Mouse (Mus musculus) Patski (cell line): ENCODE measurements around the gene Flot1. TPM values are rescaled to one million over a fixed set of nuclear protein-coding genes. Genes with fewer than 3 reads are reported as not detected.

Experiments
- ATAC-seq: fragments of 100-300 bp; one replicate; pipeline ENCODE4 v1.8.0; 2021
- CTCF ChIA-PET: fragments of 350-600 bp; sonication (Branson Sonifier 250); formaldehyde crosslinking; loops from one replicate; lab custom pipeline; 2022; ENCODE audit warnings: inconsistent platforms; lab: Charles Lee
- POLR2A ChIA-PET: fragments of 350-600 bp; sonication (Branson Sonifier 250); formaldehyde crosslinking; loops from one replicate; lab custom pipeline; 2022; ENCODE audit warnings: antibody characterized with exemption, inconsistent platforms; lab: Charles Lee
- DNase-seq: peaks from one replicate; pipeline ENCODE4 v3.0.0-alpha.2; 2011; ENCODE audit warnings: low read depth, low spot score
- H3K27me3 ChIP-seq: fragments of 371-371 bp; one replicate; pipeline ENCODE4 v1.5.1; 2021
- CTCF ChIP-seq: fragments of 100-300 bp; IDR thresholded peaks from one replicate; pipeline ENCODE4 v1.5.1; 2021
- in situ Hi-C: fragments of 300-500 bp; cut with MboI; formaldehyde crosslinking; loops from 3 replicates; pipeline ENCODE4 v1.11.1; 2018; ENCODE audit warnings: low pct_unique_long_range_greater_than_20kb, mixed read lengths
- polyA plus RNA-seq: library from polyadenylated mRNA; unstranded; gene quantifications from one replicate; pipeline ENCODE4 v1.2.3, GENCODE M21; 2021

Flot1 gene
- polyA plus RNA-seq, 1 experiment from 2014 or later, result 308 TPM

GRCm38 (mm10) chr17:35787493-35787892 is 35.5 kb upstream of the Flot1 start:
- no peak for DNase-seq
- ChIA-PET POLR2A (no interaction called here), CTCF (no interaction called here)
- ATAC-seq, result no peak
- no peak for TF ChIP-seq CTCF
- in situ Hi-C loops, result no loop called here
- no peaks in the 10 kb centered on the region for H3K27me3 ChIP-seq

DNA sequence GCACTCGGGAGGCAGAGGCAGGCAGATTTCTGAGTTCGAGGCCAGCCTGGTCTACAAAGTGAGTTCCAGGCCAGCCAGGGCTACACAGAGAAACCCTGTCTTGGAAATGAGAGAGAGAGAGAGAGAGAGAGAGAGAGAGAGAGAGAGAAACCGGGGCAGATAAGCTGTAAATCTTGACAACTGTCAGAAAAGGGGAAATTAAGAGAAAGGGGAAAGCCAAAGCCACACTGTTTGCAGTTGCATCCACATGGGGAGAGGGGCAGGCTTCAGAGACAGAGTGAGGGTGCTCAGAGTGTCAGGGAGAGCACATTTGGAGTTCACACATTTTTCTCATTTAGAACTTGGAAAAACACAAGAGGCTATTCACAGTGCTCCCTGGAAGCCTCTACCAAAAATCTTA is 35.0 kb upstream of the Flot1 start:
- in situ Hi-C loops, result no loop called here
- DNase-seq, result no peak
- no peaks in the 10 kb centered on the region for H3K27me3 ChIP-seq
- CTCF ChIA-PET, result no interaction called here
- TF ChIP-seq CTCF, result no peak
- POLR2A ChIA-PET, result no interaction called here
- ATAC-seq, result no peak

DNA sequence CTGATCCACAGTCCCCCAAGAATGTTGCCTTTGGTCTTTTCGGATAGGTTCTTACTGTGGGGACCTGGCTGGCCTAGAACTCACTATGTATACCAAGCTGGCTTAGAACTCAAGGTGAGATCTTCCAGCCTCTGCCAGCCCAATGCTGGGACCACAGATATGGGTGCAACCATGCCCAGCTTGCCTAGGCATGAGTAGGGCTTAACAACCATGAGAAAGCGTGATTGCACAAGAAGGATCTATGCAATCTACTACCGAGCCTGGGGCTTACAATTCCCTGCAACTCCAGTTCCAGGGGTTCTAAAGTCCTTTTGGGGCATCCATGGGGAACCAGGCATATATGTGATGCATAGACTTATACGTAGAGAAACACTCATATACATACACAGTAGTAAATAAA is 32.1 kb upstream of the Flot1 start:
- no peaks in the 10 kb centered on the region for H3K27me3 ChIP-seq
- in situ Hi-C loops, result no loop called here
- no peak for TF ChIP-seq CTCF
- ChIA-PET CTCF (interaction anchor here (1.1 to 1.4 kb wide), 2 partner anchors 8 to 21 kb away, joined by 3 to 4 read pairs; no protein-coding TSS in a partner anchor), POLR2A (no interaction called here)
- no peak for DNase-seq
- ATAC-seq, result no peak

DNA sequence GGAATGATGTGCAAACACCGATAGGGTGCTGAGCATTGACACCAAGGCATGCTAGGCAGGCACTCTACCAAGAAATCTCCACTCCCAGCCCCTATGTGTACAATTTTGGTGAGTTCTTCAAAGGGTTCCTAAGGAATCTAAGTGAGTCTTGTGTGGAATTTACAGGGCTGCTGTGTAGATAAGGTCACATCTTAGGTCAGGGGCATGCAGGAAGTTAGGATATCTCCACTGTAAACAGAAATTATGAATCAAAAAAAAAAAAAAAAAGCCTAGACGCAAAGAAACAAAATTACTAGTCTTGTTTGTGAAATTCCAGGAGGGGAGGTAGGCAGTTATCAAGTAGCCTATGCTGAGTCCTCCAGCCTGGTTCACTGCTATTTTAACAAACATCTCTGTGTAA is 30.2 kb upstream of the Flot1 start:
- TF ChIP-seq CTCF, result no peak

GRCm38 (mm10) chr17:35795099-35795498 is 27.9 kb upstream of the Flot1 start:
- no peak for TF ChIP-seq CTCF
- H3K27me3 ChIP-seq, result no peaks in the 10 kb centered on the region
- ChIA-PET POLR2A (no interaction called here), CTCF (no interaction called here)
- ATAC-seq (no peak), DNase-seq (no peak)
- in situ Hi-C loops, result no loop called here

More for the DNA sequence above, 30.2 kb upstream of the Flot1 start:
- no peaks in the 10 kb centered on the region for H3K27me3 ChIP-seq
- DNase-seq, result no peak
- in situ Hi-C loops, result no loop called here
- ChIA-PET POLR2A (no interaction called here), CTCF (no interaction called here)
- no peak for ATAC-seq

GRCm38 (mm10) chr17:35795656-35796055 is 27.4 kb upstream of the Flot1 start:
- no peak for ATAC-seq
- no peak for DNase-seq
- ChIA-PET CTCF (no interaction called here), POLR2A (no interaction called here)
- no peak for TF ChIP-seq CTCF
- H3K27me3 ChIP-seq, result no peaks in the 10 kb centered on the region
- in situ Hi-C loops, result no loop called here

DNA sequence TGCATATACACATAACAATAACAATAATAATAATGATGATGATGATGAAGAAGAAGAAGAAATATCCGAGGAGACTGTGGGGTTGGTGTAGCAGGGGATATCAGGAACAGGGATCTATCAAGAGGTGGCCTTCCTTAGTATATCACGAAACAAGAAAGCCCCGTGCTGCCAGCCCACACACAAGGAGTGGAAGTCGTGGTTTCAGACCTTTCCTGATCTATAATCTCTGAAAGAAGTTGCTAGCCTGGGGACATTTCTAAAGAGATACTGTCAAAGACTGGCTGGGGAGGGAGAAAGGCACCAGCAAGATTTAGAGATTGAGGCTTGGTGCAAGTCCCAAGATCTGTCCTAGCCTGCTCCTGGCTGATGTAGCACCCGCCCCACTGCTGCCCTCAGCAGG is 26.2 kb upstream of the Flot1 start:
- ATAC-seq (no peak), DNase-seq (no peak)
- CTCF ChIA-PET, result no interaction called here
- TF ChIP-seq CTCF, result no peak
- no peaks in the 10 kb centered on the region for H3K27me3 ChIP-seq
- POLR2A ChIA-PET, result no interaction called here
- in situ Hi-C loops, result no loop called here

DNA sequence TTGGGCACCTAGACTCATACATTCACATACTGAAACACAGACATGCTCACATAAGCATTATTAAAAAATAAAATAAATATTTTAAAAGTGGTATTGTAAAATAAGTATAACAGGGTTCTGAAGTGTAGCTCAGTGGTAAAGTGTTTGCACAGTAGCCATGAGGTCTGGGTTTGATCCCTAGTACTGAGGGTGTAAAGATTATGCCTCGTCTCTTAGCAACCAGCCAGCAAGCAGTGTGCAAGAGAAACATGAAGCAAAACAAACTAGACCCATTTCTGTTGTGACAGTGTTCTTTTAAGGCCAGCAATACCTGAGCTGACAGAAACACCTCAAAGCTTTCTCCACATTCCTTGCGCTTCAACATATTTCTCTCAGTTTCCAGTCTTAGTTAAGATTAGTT is 22.1 kb upstream of the Flot1 start:
- no peaks in the 10 kb centered on the region for H3K27me3 ChIP-seq
- POLR2A ChIA-PET, result no interaction called here
- DNase-seq, result no peak
- in situ Hi-C loops, result no loop called here
- CTCF ChIA-PET, result interaction anchor here (1.2 to 1.3 kb wide), 2 partner anchors 10 to 19 kb away, joined by 3 read pairs; no protein-coding TSS in a partner anchor
- ATAC-seq, result no peak
- no peak for TF ChIP-seq CTCF

DNA sequence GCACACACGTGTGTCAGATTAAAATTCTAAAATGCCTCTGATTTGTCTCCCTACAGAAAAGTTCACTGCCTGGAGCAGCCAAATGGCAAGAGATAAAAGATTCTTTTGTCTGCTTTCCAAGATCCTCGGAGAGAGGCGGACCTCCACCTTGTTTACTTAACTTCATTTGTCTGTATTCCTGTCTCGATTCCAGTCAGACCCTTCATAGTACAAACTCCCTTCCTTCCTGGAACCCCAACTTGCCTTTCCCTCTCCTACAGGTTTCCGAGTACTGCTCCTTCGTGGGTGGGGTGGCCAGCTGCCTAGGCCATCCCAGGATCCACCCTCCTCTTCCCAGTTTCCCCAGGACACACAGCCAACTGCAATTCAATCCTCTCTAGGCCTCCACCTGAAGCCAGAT is 20.0 kb upstream of the Flot1 start:
- in situ Hi-C loops, result no loop called here
- CTCF ChIA-PET, result interaction anchor here (2.3 kb wide), 1 partner anchor 13 kb away, joined by 5 read pairs; no protein-coding TSS in a partner anchor
- TF ChIP-seq CTCF, result no peak

GRCm38 (mm10) chr17:35803858-35804399 is 19.1 kb upstream of the Flot1 start:
- in situ Hi-C loops, result no loop called here
- no peaks in the 10 kb centered on the region for H3K27me3 ChIP-seq
- CTCF ChIA-PET, result interaction anchor here (0.8 to 2.3 kb wide), 3 partner anchors 9 to 15 kb away, joined by 3 to 5 read pairs (median 4); no protein-coding TSS in a partner anchor
- ATAC-seq (no peak), DNase-seq (no peak)
- no peak for TF ChIP-seq CTCF
- POLR2A ChIA-PET, result interaction anchor here (1.2 to 1.8 kb wide), 2 partner anchors 9 to 33 kb away, joined by 4 to 6 read pairs; no protein-coding TSS in a partner anchor

More for the DNA sequence above, 20.0 kb upstream of the Flot1 start:
- no peak for ATAC-seq
- H3K27me3 ChIP-seq, result no peaks in the 10 kb centered on the region
- POLR2A ChIA-PET, result interaction anchor here (1.2 kb wide), 1 partner anchor 32 kb away, joined by 4 read pairs; no protein-coding TSS in a partner anchor
- no peak for DNase-seq

DNA sequence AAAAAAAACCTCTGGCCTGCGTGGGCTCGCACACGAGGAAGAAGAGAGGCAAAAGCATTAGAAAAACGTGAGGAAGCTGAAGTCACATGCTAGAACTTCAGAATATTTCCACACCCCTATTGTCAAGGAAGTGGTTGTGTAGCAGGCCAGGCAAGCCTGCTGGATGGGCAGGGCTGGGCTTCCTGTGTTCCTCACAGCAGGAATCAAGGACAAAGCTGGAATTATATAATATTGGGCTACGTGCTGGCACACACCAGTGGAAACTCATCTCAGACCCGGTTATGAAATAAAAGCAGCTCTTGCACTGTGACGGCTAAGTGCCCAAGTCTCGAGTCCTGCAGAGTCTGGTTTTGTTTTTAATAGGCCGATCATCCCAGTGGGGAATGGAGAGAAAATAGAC is 15.0 kb upstream of the Flot1 start:
- no peak for TF ChIP-seq CTCF
- no peaks in the 10 kb centered on the region for H3K27me3 ChIP-seq
- DNase-seq, result no peak
- in situ Hi-C loops, result no loop called here
- ChIA-PET POLR2A (interaction anchor here (0.7 kb wide), 2 partner anchors 57 to 78 kb away, joined by 3 read pairs; partner anchors contain the start of gene Ppp1r18), CTCF (interaction anchor here (1.0 to 1.3 kb wide), 4 partner anchors 22 to 65 kb away, joined by 3 to 5 read pairs (median 4); no protein-coding TSS in a partner anchor)
- ATAC-seq, result no peak
